21 mouse cellular contexts compared by ENCODE assay signal in the genomic region with DNA sequence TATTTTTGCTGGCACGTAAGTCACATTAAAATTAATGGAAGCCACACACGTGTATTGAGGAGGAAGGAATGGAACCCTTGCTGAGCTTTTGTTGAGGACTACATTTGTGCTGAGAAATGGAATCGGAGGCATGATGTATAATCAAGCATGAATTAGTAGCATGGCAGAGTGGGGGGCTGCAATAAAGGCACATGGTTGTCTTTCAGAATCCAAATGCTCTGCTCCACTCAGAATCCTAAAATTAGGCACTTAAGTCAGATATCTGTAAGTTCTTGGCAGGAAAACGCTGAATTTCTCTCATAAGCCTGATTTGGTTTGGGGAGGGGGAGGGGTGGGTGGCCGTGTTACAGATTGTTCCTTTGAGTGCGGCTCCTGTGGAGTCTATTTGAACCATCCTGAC.
A peak's percentile ranks its signal among the peaks of the same experiment; 100 is the strongest.
DNase-seq lines count a peak whose midpoint lies in the region; ATAC-seq and TF ChIP-seq lines count a peak whose summit lies in the region.
"Had no signal": no experiment of that assay in that cellular context is flagged by ENCODE, and none has a peak within 500 bp of the region (broad histone marks: within the 10 kb centered on the region; RNA-seq: fewer than 3 reads in every experiment).

No protein-coding gene starts in this region.

- TF ChIP-seq EP300 in lung, postnatal 0 days (IDR thresholded peaks at IDR 0.05), result no peak

- no peaks in the 10 kb centered on the region for H3K36me3 ChIP-seq in lung, embryonic 14.5 days (ENCODE audit: insufficient read depth)
- H3K36me3 ChIP-seq in lung, postnatal 0 days (ENCODE audit: insufficient read depth, low read length), result no peaks in the 10 kb centered on the region
- no peaks in the 10 kb centered on the region for H3K36me3 ChIP-seq in forebrain, postnatal 0 days (ENCODE audit: insufficient read depth)
- H3K36me3 ChIP-seq: embryonic facial prominence, embryonic 13.5 days; heart, embryonic 10.5 days; limb, embryonic 12.5 days had no signal

- peaks cover 4% of the 10 kb centered on the region; the same call in 1 of the 2 replicates for H3K4me1 ChIP-seq in lung, embryonic 14.5 days (ENCODE audit: insufficient read depth)
- H3K4me1 ChIP-seq in lung, postnatal 0 days (ENCODE audit: insufficient read depth, low read depth, low read length), result no peaks in the 10 kb centered on the region
- H3K4me1 ChIP-seq in forebrain, postnatal 0 days (ENCODE audit: insufficient read depth), result 0 out of 2 replicates have a peak, but pooled peaks cover 8% of the 10 kb centered on the region

- TF ChIP-seq POLR2A in brain, embryonic 14.5 days (IDR thresholded peaks at IDR 0.05; ENCODE audit: borderline replicate concordance, extremely low read depth, insufficient read depth, insufficient read length, poor library complexity, severe bottlenecking), result no peak

- DNase-seq in lung, embryonic 14.5 days, result peak; percentile 19
- no peak for DNase-seq in lung, postnatal 0 days (ENCODE audit: low spot score)
- DNase-seq in brain, embryonic 14.5 days (ENCODE audit: low read depth), result peak; percentile 78
- DNase-seq in embryo, embryonic 9.5 days (ENCODE audit: extremely low spot score), result peak; percentile 8
- peak; percentile 31 for DNase-seq in forebrain, postnatal 0 days
- no peak for DNase-seq in cerebellum, adult 11-12 months
- DNase-seq: adrenal gland, adult 8-10 months; cerebellum, adult 8-10 months; kidney, postnatal 25 days; liver, postnatal 0 days; lung, postnatal 14 days; right cerebral cortex, postnatal 14 days; thymus, postnatal 25 days had no signal

- H3K9ac ChIP-seq in lung, embryonic 14.5 days, result no peak overlapping the region
- no peak overlapping the region for H3K9ac ChIP-seq in lung, postnatal 0 days (replicated peaks; ENCODE audit: low read depth)
- H3K9ac ChIP-seq in forebrain, postnatal 0 days, result no peak overlapping the region
- H3K9ac ChIP-seq: embryonic facial prominence, embryonic 13.5 days; limb, embryonic 12.5 days; liver, postnatal 0 days had no signal

- no peak for ATAC-seq in lung, embryonic 14.5 days (ENCODE audit: insufficient read depth)
- ATAC-seq in lung, postnatal 0 days, result no peak
- peak; percentile 63; the same call in 1 of the 2 replicates for ATAC-seq in forebrain, postnatal 0 days
- ATAC-seq in cerebellum, adult (ENCODE audit: insufficient number of reproducible peaks, low FRiP score, low TSS enrichment), result no peak
- ATAC-seq: activated CD4-positive, CD25-positive, alpha-beta regulatory T cell, adult 4 months; hindbrain, postnatal 0 days; intestine, embryonic 16.5 days; liver, postnatal 0 days had no signal

- H3K4me3 ChIP-seq in lung, embryonic 14.5 days (ENCODE audit: low read depth, low read length), result no peak overlapping the region
- no peak overlapping the region for H3K4me3 ChIP-seq in lung, postnatal 0 days (ENCODE audit: low read depth, low read length)
- H3K4me3 ChIP-seq in forebrain, postnatal 0 days (ENCODE audit: low read depth, low read length), result no peak overlapping the region
- H3K4me3 ChIP-seq: embryonic facial prominence, embryonic 13.5 days; heart, embryonic 10.5 days; limb, embryonic 12.5 days had no signal

- no peak overlapping the region for H3K27ac ChIP-seq in lung, embryonic 14.5 days (ENCODE audit: low read depth)
- H3K27ac ChIP-seq in lung, postnatal 0 days (ENCODE audit: low read length), result no peak overlapping the region
- no peak overlapping the region for H3K27ac ChIP-seq in forebrain, postnatal 0 days (ENCODE audit: low read depth, low read length)
- H3K27ac ChIP-seq: embryonic facial prominence, embryonic 13.5 days; heart, embryonic 10.5 days; hindbrain, postnatal 0 days; limb, embryonic 12.5 days had no signal

- WGBS in lung, embryonic 14.5 days, result 47% methylated on average over 6 of the region's 6 CpGs
- WGBS in lung, postnatal 0 days, result 46% methylated on average over 6 of the region's 6 CpGs
- 7% methylated on average over 6 of the region's 6 CpGs for WGBS in forebrain, postnatal 0 days

- no peak overlapping the region for H3K4me2 ChIP-seq in lung, embryonic 14.5 days
- H3K4me2 ChIP-seq in lung, postnatal 0 days (replicated peaks; ENCODE audit: low read depth, low read length), result no peak overlapping the region
- no peak overlapping the region; the same call in 1 of the 2 replicates for H3K4me2 ChIP-seq in forebrain, postnatal 0 days (ENCODE audit: low read depth)
- H3K4me2 ChIP-seq: embryonic facial prominence, embryonic 13.5 days; limb, embryonic 12.5 days; liver, embryonic 11.5 days had no signal

- no peak for TF ChIP-seq CTCF in lung, embryonic 14.5 days (IDR thresholded peaks at IDR 0.05; ENCODE audit: low read depth)
- no peak for TF ChIP-seq CTCF in lung, postnatal 0 days (IDR thresholded peaks at IDR 0.05)
- no peak for TF ChIP-seq CTCF in brain, embryonic 14.5 days (IDR thresholded peaks at IDR 0.05; ENCODE audit: borderline replicate concordance, extremely low read depth, insufficient read depth, insufficient read length)
- no peak for TF ChIP-seq CTCF in forebrain, postnatal 0 days (IDR thresholded peaks at IDR 0.05; ENCODE audit: low read depth)

- H3K27me3 ChIP-seq in lung, embryonic 14.5 days (ENCODE audit: insufficient read depth, low read length), result no peaks in the 10 kb centered on the region
- H3K27me3 ChIP-seq in lung, postnatal 0 days (replicated peaks; ENCODE audit: insufficient read depth, low read length), result no peaks in the 10 kb centered on the region
- H3K27me3 ChIP-seq in forebrain, postnatal 0 days (ENCODE audit: insufficient read depth, low read length), result peaks cover 4% of the 10 kb centered on the region; the same call in 1 of the 2 replicates
- H3K27me3 ChIP-seq: embryonic facial prominence, embryonic 13.5 days; limb, embryonic 12.5 days had no signal

- H3K9me3 ChIP-seq in lung, embryonic 14.5 days (ENCODE audit: low read depth, low read length), result no peaks in the 10 kb centered on the region
- H3K9me3 ChIP-seq in lung, postnatal 0 days (ENCODE audit: low read length), result no peaks in the 10 kb centered on the region
- no peaks in the 10 kb centered on the region for H3K9me3 ChIP-seq in forebrain, postnatal 0 days (ENCODE audit: low read length)
- H3K9me3 ChIP-seq: embryonic facial prominence, embryonic 13.5 days; heart, embryonic 10.5 days; limb, embryonic 12.5 days had no signal

Comparison
In these comparisons a context has a peak if more than half of its experiments do, and no peak if none do; other contexts are left out.
1. DNase-seq: peak in lung, embryonic 14.5 days (single experiment), brain, embryonic 14.5 days (single experiment), embryo, embryonic 9.5 days (single experiment) and forebrain, postnatal 0 days (single experiment); none in lung, postnatal 0 days (single experiment) and cerebellum, adult 11-12 months (single experiment).